Mouse (Mus musculus): ENCODE measurements around the gene Olfr1290. TPM values are rescaled to one million over a fixed set of nuclear protein-coding genes. Genes with fewer than 3 reads are reported as not detected.

Gene Olfr1290
- not detected for polyA plus RNA-seq (2014; fragmentation: Illumina TruSeq; extraction: RNeasy Lipid Tissue Mini Kit (QIAGEN cat#74804))

DNA sequence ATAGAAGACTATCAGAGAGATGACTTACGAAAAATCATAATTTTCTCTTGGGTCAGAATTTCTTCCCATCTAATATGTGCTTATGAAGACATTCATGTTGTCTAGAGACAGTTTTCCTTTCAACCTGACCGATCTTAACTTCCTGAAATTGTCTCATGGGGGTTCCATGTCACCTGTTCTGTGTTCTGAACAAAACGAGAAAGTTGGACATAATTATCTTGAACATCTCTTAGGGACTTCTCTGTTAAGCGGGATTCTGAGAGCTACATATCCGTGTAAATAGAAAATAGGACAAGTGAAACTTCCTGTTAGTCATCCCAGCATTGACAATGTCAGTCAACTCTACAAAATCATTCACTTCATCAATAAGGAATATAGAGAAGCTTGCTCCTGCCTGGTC lies at the start of gene Olfr1290:
Gene Olfr1290, minus strand, starts transcription at position 101 of the 400 bp plus-strand sequence.

DNA sequence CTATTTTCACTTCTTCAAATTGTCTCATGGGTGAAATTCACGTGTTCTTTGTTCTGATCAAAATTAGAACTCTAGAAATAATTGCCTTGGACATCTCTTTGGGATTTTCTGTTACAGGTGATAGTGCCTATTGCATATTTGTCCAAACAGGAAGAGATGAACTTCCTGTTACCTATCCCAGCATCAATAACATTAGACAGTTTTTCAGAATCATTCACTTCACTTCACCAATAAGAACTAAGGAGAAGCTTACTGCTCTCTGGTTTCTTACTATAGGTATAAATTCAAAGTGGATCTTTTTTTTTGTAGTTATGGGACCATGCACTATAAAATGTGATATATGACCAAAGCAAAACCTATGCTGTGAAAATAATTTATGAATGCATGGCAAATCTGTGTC lies 46.6 kb upstream of the Olfr1290 start, which contains the start of gene Olfr1294:
Gene Olfr1294, minus strand, starts transcription at position 101 of the 400 bp plus-strand sequence.

DNA sequence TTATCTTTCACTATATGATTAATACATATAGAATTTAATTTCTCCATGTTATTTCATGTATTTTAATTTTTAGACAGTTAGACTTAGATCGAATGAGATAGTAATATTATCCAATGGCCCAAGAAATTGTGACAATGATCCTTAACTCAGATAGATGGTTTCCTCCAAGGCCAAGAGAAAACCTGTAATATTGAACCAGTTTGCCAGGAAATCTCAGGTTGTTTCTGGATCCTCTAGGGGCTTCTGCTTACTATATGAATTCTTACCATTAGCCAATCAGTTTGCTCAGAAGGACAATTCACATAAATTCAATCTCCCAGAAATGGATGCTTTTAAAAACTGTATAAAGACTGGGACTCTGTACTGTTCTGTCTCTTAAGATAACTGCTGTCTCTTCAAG lies 31.3 kb upstream of the Olfr1290 start, which contains the start of gene Olfr1293-ps:
Gene Olfr1293-ps, plus strand, starts transcription at position 301 of the 400 bp plus-strand sequence.

GRCm38 (mm10) chr2:111496880-111497279 lies 3.3 kb upstream of the Olfr1290 start, which contains the start of gene Olfr1291-ps1:
Gene Olfr1291-ps1 (plus strand): TSS chr2:111497180.

DNA sequence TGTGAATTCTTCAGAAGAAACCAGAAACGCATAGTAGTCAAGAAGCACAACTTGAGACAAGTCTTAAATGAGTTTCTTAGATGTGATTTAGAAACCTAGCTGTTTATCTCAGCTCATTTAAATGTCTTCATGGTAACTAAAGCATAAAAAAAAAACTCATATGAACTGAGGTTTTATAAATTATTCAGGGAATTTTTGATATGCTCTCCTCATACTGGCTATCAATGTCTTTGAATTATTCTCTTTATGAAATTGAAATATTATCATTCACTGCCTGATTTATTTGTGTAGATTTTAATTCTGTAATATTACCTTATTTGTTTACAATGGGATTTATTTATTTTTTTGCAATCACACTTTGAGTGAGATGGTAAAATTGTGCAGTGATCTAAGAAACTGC lies 13.1 kb downstream of the Olfr1290 start, which contains the start of gene Olfr1289:
Gene Olfr1289, plus strand, starts transcription at position 301 of the 400 bp plus-strand sequence.

GRCm38 (mm10) chr2:111473801-111474200 lies 19.8 kb downstream of the Olfr1290 start, which contains the start of gene Olfr1288:
Gene Olfr1288 (plus strand): TSS chr2:111474101.

DNA sequence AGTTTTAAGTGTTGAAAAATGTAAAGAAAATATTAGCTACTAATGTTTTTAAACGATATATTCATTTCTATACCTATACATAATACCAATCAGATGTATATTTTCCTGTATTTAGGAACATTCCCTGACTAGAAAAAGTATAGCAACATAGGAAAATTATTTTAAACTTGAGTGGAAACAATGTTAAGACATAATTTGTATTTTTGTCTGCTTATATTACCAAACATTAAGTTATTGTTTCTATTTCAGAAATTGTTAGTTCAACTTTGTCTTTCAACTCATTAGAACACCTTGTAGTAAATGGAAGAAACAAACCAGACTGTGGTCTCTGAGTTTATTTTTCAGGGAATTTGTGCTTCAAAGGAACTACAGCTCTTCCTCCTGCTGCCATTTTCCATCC lies 44.8 kb downstream of the Olfr1290 start, which contains the start of gene Olfr1287:
Gene Olfr1287, plus strand, starts transcription at position 301 of the 400 bp plus-strand sequence.

Other genes starting within 250 kb of the Olfr1290 start
- gene Olfr1276, start 239.3 kb downstream of the Olfr1290 start, polyA plus RNA-seq (2014; fragmentation: Illumina TruSeq; extraction: RNeasy Lipid Tissue Mini Kit (QIAGEN cat#74804)), result not detected
- not detected for gene Olfr1277, start 219.7 kb downstream of the Olfr1290 start, polyA plus RNA-seq (2014; fragmentation: Illumina TruSeq; extraction: RNeasy Lipid Tissue Mini Kit (QIAGEN cat#74804))
- not detected for gene Olfr1278, start 203.7 kb downstream of the Olfr1290 start, polyA plus RNA-seq (2014; fragmentation: Illumina TruSeq; extraction: RNeasy Lipid Tissue Mini Kit (QIAGEN cat#74804))
- not detected for gene Olfr1279, start 193.2 kb downstream of the Olfr1290 start, polyA plus RNA-seq (2014; fragmentation: Illumina TruSeq; extraction: RNeasy Lipid Tissue Mini Kit (QIAGEN cat#74804))
- not detected for gene Olfr1280, start 179.8 kb downstream of the Olfr1290 start, polyA plus RNA-seq (2014; fragmentation: Illumina TruSeq; extraction: RNeasy Lipid Tissue Mini Kit (QIAGEN cat#74804))
- not detected for gene Olfr1281, start 167.3 kb downstream of the Olfr1290 start, polyA plus RNA-seq (2014; fragmentation: Illumina TruSeq; extraction: RNeasy Lipid Tissue Mini Kit (QIAGEN cat#74804))
- gene Olfr1282, start 157.8 kb downstream of the Olfr1290 start, polyA plus RNA-seq (2014; fragmentation: Illumina TruSeq; extraction: RNeasy Lipid Tissue Mini Kit (QIAGEN cat#74804)), result not detected
- not detected for gene Olfr1283, start 127.0 kb downstream of the Olfr1290 start, polyA plus RNA-seq (2014; fragmentation: Illumina TruSeq; extraction: RNeasy Lipid Tissue Mini Kit (QIAGEN cat#74804))
- not detected for gene Olfr1284, start 118.3 kb downstream of the Olfr1290 start, polyA plus RNA-seq (2014; fragmentation: Illumina TruSeq; extraction: RNeasy Lipid Tissue Mini Kit (QIAGEN cat#74804))
- not detected for gene Olfr1286, start 70.7 kb downstream of the Olfr1290 start, polyA plus RNA-seq (2014; fragmentation: Illumina TruSeq; extraction: RNeasy Lipid Tissue Mini Kit (QIAGEN cat#74804))
- gene Olfr1287, start 44.7 kb downstream of the Olfr1290 start, polyA plus RNA-seq (2014; fragmentation: Illumina TruSeq; extraction: RNeasy Lipid Tissue Mini Kit (QIAGEN cat#74804)), result not detected
- gene Olfr1288, start 19.7 kb downstream of the Olfr1290 start, polyA plus RNA-seq (2014; fragmentation: Illumina TruSeq; extraction: RNeasy Lipid Tissue Mini Kit (QIAGEN cat#74804)), result not detected
- not detected for gene Olfr1289, start 13.0 kb downstream of the Olfr1290 start, polyA plus RNA-seq (2014; fragmentation: Illumina TruSeq; extraction: RNeasy Lipid Tissue Mini Kit (QIAGEN cat#74804))
- gene Olfr1291-ps1, start 3.4 kb upstream of the Olfr1290 start, polyA plus RNA-seq (2014; fragmentation: Illumina TruSeq; extraction: RNeasy Lipid Tissue Mini Kit (QIAGEN cat#74804)), result not detected
- gene Olfr1293-ps, start 31.4 kb upstream of the Olfr1290 start, polyA plus RNA-seq (2014; fragmentation: Illumina TruSeq; extraction: RNeasy Lipid Tissue Mini Kit (QIAGEN cat#74804)), result not detected
- not detected for gene Olfr1294, start 46.5 kb upstream of the Olfr1290 start, polyA plus RNA-seq (2014; fragmentation: Illumina TruSeq; extraction: RNeasy Lipid Tissue Mini Kit (QIAGEN cat#74804))
- not detected for gene Olfr1295, start 75.9 kb upstream of the Olfr1290 start, polyA plus RNA-seq (2014; fragmentation: Illumina TruSeq; extraction: RNeasy Lipid Tissue Mini Kit (QIAGEN cat#74804))
- not detected for gene Olfr1297, start 132.7 kb upstream of the Olfr1290 start, polyA plus RNA-seq (2014; fragmentation: Illumina TruSeq; extraction: RNeasy Lipid Tissue Mini Kit (QIAGEN cat#74804))
- not detected for gene Olfr1298, start 155.4 kb upstream of the Olfr1290 start, polyA plus RNA-seq (2014; fragmentation: Illumina TruSeq; extraction: RNeasy Lipid Tissue Mini Kit (QIAGEN cat#74804))
- not detected for gene Olfr1299, start 167.6 kb upstream of the Olfr1290 start, polyA plus RNA-seq (2014; fragmentation: Illumina TruSeq; extraction: RNeasy Lipid Tissue Mini Kit (QIAGEN cat#74804))

Data from ovary, adult 10 weeks (tissue).